Mouse (Mus musculus) frontal cortex, adult 2 months (tissue): ENCODE measurements around the gene Eif2d. TPM values are rescaled to one million over a fixed set of nuclear protein-coding genes. Genes with fewer than 3 reads are reported as not detected.

Source experiments
- DNase-seq, 2 experiments: peaks; one replicate each; pipeline ENCODE4 v3.0.0; 2022; ENCODE audit warnings: low spot score in 1 of 2; ENCODE audit errors: extremely low spot score in 1 of 2
- polyA plus RNA-seq: library from polyadenylated mRNA; depleted of rRNA; stranded (reverse); fragments of >200 nt; gene quantifications from 2 replicates; pipeline ENCODE4 v1.2.3, GENCODE M21; 2012

The Eif2d gene
- polyA plus RNA-seq, 1 experiment, result 54.2 TPM

DNA sequence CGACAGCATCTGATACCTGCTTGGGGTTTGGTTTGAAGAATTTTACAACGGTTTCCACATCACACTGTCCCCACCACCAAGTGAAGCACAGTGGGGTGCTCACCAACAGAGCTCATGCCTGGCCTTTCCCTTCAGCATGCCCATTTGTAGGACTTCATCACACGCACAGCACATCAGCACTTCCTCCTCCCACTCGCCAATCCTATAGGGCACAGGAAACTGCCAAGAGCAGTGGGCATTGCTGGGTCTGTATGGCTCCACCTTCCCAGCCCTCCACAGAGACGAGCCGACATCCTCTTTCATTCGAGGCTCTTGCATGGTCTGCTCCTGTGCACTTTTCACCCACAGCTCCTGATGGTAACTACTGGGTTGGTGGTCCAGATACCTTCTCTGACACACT lies 30.2 kb downstream of the Eif2d start:
- no peak for DNase-seq

DNA sequence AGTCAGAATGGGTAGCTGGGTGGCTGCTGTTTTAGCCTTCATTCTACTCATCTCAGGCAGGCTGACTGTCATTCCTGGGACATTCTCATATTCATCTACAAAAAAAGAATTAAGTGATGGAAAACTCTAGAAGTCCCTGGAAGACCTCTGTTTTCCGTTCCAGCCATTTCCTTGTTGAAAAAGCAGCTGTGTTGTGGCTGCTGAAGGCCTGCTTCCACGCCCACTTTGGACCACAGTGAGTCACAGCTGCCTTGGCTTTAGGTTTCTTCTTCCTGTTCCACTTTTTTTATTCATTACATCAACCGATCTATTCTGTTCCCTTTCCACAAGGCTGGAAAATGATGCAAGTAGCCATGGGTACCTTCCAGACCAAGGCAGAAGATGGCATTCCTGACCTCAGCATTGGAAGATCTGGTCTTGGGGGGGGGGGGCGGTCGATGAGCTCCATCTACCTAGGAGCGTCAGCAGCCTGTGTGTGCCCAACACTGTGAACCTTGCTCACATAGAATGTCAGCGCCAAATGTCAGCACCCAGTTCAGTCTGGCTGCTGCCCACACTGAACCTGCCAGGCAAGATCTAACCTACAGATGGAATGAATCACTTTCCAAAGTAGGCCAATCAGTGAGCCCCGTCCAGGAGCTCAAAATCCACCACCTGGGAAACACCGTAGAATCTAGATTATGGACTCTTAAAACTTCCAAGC lies 31.4 kb downstream of the Eif2d start:
- DNase-seq, result peak in 1 of 2 experiments; percentile 62

GRCm38 (mm10) chr1:131184956-131185660 lies 32.1 kb downstream of the Eif2d start:
- no peak for DNase-seq

GRCm38 (mm10) chr1:131185821-131186506 lies 33.0 kb downstream of the Eif2d start:
- DNase-seq, result peak; percentile 59 to 75

- DNase-seq, result no peak
Measured at GRCm38 (mm10) chr1:131186995-131187394, 34.0 kb downstream of the Eif2d start.

- DNase-seq, result no peak
Measured at GRCm38 (mm10) chr1:131187856-131188255, 34.9 kb downstream of the Eif2d start.

- no peak for DNase-seq
Measured at GRCm38 (mm10) chr1:131188655-131189054, 35.7 kb downstream of the Eif2d start.

DNA sequence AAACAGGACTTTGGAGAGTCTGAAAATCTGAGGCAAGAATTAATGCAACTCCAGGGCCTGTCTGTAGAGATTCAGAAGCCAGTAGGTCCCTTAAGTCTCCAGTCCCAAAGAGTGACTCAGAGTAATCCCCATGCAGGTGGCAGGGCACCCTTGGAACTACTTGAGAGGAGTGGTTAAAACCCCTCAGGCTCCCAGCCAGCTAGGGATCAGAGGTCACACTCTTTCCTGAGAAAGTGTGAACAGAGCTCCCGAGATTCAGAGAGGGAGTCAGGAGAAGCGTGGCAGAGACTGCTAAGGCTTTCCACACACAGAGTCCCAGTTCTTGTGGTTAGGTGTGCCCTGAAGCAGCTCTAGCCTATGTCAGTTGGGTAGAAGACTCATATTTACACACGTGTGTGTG lies 40.8 kb downstream of the Eif2d start:
- DNase-seq, result no peak

DNA sequence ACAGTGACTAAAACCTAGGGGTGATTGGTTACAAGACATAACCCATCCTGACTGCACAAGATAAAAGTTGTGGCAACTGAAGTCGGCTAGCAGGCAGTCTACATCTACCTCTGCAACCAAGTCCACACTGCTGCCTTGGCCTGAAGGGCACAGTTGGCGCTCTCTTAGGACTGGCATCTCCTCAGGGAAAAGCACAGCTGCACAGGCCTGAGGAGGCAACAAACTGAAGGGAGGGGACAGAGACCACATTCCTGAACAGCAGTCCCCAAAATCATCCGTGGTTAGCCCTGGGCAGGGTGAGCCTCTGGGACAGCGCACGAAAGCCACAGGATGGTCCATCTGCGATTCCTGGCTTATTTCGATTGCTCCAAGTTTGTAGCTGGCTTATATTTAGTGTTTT lies 42.7 kb downstream of the Eif2d start:
- DNase-seq, result no peak

- no peak for DNase-seq
Measured at GRCm38 (mm10) chr1:131196107-131196506, 43.1 kb downstream of the Eif2d start.

DNA sequence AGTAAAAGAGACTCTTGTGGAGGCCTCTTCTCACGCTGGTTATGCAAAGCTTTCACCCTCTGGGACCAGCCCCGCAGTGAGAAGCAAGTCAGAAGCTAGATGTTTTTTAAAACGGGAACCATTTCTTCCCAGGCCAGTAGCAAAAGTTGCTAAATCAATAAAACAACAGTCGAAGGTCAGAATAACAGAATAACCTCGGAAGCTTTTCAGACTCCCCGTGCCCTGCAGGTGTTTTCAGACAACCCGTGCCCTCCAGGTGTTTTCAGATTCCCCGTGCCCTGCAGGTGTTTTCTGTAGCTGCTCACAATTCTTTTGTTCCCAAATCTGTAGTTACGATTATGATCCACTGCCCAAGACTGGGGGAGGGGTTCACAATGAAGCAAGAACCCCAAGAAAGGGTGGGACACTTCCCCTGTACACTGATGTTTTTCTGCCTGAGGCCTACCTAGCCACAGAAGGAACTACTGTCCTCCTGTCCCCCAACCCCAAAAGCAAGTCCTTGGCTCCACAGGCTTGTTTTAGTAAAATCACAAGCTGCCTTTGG lies 45.5 kb downstream of the Eif2d start:
- DNase-seq, result no peak

DNA sequence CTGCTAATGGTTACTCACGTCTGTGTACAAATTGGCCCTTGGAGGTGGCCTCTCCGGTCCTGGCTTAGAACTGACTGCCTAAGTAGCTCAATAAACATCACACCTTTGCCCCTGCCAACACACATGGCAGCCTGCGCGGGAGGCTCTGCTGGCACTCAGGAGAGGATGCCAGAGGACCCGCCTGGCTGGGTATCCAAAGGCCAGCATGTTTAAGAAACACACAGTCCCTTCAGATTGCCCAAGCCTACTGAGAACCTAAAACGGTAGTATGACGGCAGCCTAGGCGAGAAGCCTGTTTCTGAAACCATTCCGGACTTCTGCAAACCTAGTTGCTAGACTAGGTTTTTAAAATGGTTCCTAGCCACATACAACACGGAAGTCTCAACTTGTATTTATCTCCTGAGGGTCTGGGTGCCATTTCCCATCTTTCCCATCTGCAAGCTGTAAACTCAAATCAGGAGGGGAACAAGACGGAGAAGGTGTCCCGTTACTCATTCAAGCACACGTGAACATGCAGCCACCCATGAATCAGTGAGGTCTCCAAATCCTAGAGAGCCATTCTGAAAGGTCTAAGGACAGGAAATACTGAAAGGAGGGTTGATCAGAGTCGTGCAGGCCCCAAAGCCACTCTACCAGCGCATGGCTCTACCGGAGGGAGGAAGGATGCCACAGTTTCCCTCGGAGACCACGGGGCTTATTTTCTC lies 46.3 kb downstream of the Eif2d start:
- DNase-seq, result no peak

GRCm38 (mm10) chr1:131199976-131200375 lies 47.0 kb downstream of the Eif2d start:
- no peak for DNase-seq

- DNase-seq, result no peak
Measured at GRCm38 (mm10) chr1:131200588-131200987, 47.6 kb downstream of the Eif2d start.

DNA sequence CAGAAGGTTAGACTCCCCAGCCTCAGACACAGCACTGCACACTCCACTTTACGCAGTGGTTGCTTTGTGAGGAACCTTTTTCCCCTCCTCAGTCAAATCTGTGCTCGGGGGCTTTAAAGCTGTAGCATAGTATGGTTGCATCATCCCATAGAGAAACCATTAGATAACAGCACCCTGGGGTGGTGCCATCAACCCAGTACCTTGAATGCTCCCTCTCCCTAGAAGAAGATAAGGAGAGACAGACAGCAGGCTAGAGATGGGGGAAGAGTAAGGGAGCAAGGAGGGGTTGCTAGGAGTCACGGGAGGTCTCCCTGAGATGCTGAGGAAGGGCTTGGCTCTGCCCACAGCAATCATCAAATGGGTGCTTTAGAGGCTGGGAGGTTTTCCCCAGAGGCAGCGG lies 48.4 kb downstream of the Eif2d start:
- DNase-seq, result no peak

GRCm38 (mm10) chr1:131204461-131204860 lies 51.5 kb downstream of the Eif2d start:
- no peak for DNase-seq

DNA sequence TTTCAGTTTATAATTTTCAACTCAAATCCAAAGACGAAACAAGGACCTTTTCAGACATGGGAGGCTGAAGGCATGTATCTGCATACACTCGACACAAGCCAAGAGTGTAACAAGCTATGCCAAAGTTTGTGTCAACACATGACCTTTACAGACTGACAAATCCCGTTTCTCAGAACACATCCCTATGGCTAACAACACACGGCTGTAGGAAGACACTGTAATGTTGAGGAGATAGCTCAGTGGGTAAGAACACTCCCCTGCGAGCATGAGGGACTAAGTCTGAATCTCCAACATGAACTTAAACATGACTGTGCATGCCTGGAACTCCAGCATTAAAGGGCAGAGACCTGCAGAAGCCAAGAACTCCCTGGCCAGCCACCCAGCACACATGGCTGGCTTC lies 53.4 kb downstream of the Eif2d start:
- DNase-seq, result no peak

- DNase-seq, result peak in 1 of 2 experiments; percentile 67
Measured at GRCm38 (mm10) chr1:131207531-131207930, 54.5 kb downstream of the Eif2d start.

DNA sequence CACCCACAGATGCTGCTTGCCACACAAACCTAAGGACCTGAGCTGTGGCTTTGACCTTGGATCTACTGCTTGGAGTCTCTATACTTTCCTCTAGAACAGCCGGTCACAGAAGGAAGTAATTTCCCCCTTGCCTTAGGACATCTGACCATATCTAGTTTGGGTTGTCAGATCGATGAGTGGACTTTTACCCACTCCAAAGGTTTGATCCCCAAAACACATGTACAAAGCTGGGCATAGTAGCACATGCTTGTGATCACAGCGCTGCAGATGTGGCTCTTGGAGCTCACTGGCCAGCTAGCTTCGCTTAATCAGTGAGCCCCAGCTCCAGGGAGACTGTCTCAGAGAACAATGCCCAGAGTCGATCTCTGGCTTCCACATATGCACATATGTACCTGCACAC lies 55.1 kb downstream of the Eif2d start:
- no peak for DNase-seq

DNA sequence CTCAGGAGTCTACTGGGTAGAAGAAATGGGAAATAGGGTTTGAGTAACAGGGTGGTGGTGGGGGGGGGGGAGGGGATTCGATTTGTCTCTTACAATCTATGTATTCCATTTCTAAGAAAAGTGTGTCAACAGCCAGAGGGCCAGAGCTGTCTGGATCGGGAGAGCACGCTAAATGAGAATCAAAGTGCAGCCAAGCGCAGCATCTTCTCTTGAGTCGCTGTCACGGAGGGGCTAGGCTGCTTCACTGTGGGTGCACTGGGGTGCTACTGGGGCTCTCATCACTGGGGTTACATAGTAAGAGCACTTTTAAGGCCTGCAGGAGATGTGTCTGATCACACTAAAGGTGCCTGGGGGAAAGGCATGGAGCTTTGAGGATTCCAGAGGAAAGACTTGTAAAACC lies 55.8 kb downstream of the Eif2d start:
- no peak for DNase-seq

DNA sequence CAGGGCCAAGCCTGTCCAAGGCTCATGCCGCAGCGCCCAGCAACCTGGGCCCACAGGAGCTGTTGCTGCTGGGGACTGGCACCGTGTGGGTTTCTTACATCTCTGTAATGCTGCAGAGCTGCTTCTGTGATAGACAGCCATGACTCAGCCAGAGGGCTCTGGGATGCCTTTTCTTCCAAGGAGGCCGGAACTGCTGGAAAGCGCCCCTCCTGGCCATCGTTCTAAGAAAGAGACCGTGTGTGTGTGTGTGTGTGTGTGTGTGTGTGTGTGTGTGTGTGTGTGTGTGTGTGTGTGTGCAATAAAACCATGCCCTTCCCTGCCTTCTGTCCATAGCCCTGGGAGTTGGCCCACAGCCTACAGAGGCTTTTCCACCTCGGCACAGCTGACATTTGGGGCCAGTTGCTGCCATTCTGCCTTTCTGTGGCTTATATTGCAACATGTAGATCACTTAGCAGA lies 57.0 kb downstream of the Eif2d start:
- peak in 1 of 2 experiments; percentile 51 for DNase-seq
